Mouse (Mus musculus) CH12.LX (cell line): ENCODE measurements at regions not wholly inside any gene's neighbourhood (a gene's known extent, or its start where the extent isn't known, plus 50 kb on each side); places are given as distances from the start of the nearest gene placed in this dataset.

Source experiments
- BHLHE40 ChIP-seq: IDR thresholded peaks from 2 replicates; pipeline ENCODE4 v1.6.1; 2011; ENCODE audit warnings: mild to moderate bottlenecking, low read depth, low read length, improper control_type of control experiment
- CTCF ChIP-seq, 2 experiments: IDR thresholded peaks in 1 of 2; conservative IDR thresholded peaks in 1 of 2; 2 replicates each; pipeline ENCODE4 v1.5.1; 2011 to 2012; ENCODE audit warnings: low read depth in 2 of 2, low read length in 2 of 2, improper control_type of control experiment in 1 of 2, inconsistent platforms in 1 of 2, mild to moderate bottlenecking in 1 of 2, moderate library complexity in 1 of 2
- EP300 ChIP-seq: IDR thresholded peaks from 2 replicates; pipeline ENCODE4 v1.6.1; 2011; ENCODE audit warnings: low read length, improper control_type of control experiment
- MAFK ChIP-seq: IDR thresholded peaks from 2 replicates; pipeline ENCODE4 v1.6.1; 2011; ENCODE audit warnings: low read length, improper control_type of control experiment; ENCODE audit not compliant: insufficient replicate concordance
- MXI1 ChIP-seq: IDR thresholded peaks from 2 replicates; pipeline ENCODE4 v1.6.1; 2011; ENCODE audit warnings: mild to moderate bottlenecking, low read depth, low read length, improper control_type of control experiment
- POLR2A ChIP-seq: IDR thresholded peaks from 2 replicates; pipeline ENCODE4 v1.6.1; 2011; ENCODE audit warnings: low read depth, mild to moderate bottlenecking, improper control_type of control experiment, low read length
- RAD21 ChIP-seq: IDR thresholded peaks from 2 replicates; pipeline ENCODE4 v1.6.1; 2011; ENCODE audit warnings: low read depth, mild to moderate bottlenecking, low read length, improper control_type of control experiment, moderate library complexity
- ZMIZ1 ChIP-seq: IDR thresholded peaks from 2 replicates; pipeline ENCODE4 v1.6.1; 2012; ENCODE audit warnings: low read depth, mild to moderate bottlenecking, inconsistent platforms, low read length, improper control_type of control experiment

GRCm38 (mm10) chr12:118566681-118567080 is 265.4 kb upstream of the Sp4 start:
- no peak for TF ChIP-seq EP300
- TF ChIP-seq MXI1: no peak
- no peak for TF ChIP-seq CTCF (conservative IDR thresholded peaks at IDR 0.05 in 1 of 2, IDR thresholded peaks at IDR 0.05 in 1 of 2; ENCODE audit: low read depth in 2 of 2, low read length in 2 of 2)
- TF ChIP-seq ZMIZ1: no peak
- no peak for TF ChIP-seq POLR2A
- no peak for TF ChIP-seq RAD21
- no peak for TF ChIP-seq BHLHE40
- TF ChIP-seq MAFK: no peak
